Mouse (Mus musculus): Measurements from ENCODE around the gene Trappc10. TPM values are rescaled to one million over a fixed set of nuclear protein-coding genes. Genes with fewer than 3 reads are reported as not detected.

Trappc10 gene
- 10 to 100 TPM; 51.1 to 54.8 TPM for total RNA-seq (2021)
- long read RNA-seq, experiment 1, full-length matches to known transcripts, result 1 of 2 reads
- long read RNA-seq, experiment 1, partial matches to known transcripts, result 0 of 2 reads
- long read RNA-seq, experiment 1, other reads (novel, unspliced or antisense), result 1 of 2 reads
- long read RNA-seq, experiment 2, partial matches to known transcripts, result 0 of 2 reads
- long read RNA-seq, experiment 2, other reads (novel, unspliced or antisense), result 2 of 2 reads

- peak; percentile 89 to 93 for DNase-seq
These were observed at the start of gene Trappc10 for GRCm38 (mm10) chr10:78244438-78245224. Gene Trappc10, minus strand, starts transcription at chr10:78244641.

- no peak for DNase-seq
These were observed 49.1 kb upstream of the Trappc10 start for GRCm38 (mm10) chr10:78293576-78293975.

- DNase-seq, result no peak
These were observed 47.9 kb upstream of the Trappc10 start for GRCm38 (mm10) chr10:78292381-78292780.

GRCm38 (mm10) chr10:78290730-78291535 lies 46.5 kb upstream of the Trappc10 start:
- DNase-seq, result no peak

GRCm38 (mm10) chr10:78288896-78289295 lies 44.5 kb upstream of the Trappc10 start:
- no peak for DNase-seq

GRCm38 (mm10) chr10:78288135-78288534 lies 43.7 kb upstream of the Trappc10 start:
- DNase-seq, result no peak

- no peak for DNase-seq
These were observed 43.2 kb upstream of the Trappc10 start for GRCm38 (mm10) chr10:78287465-78288132.

- DNase-seq, result no peak
These were observed 41.5 kb upstream of the Trappc10 start for GRCm38 (mm10) chr10:78285959-78286358.

- no peak for DNase-seq
These were observed 41.0 kb upstream of the Trappc10 start for GRCm38 (mm10) chr10:78285409-78285808.

GRCm38 (mm10) chr10:78284812-78285211 lies 40.4 kb upstream of the Trappc10 start:
- no peak for DNase-seq

GRCm38 (mm10) chr10:78282411-78282810 lies 38.0 kb upstream of the Trappc10 start:
- no peak for DNase-seq

- DNase-seq, result peak in 1 of 2 experiments; percentile 28
These were observed 36.0 kb upstream of the Trappc10 start for GRCm38 (mm10) chr10:78280486-78280885.

- DNase-seq, result peak; percentile 44 to 69
These were observed 34.8 kb upstream of the Trappc10 start for GRCm38 (mm10) chr10:78279210-78279609.

- no peak for DNase-seq
These were observed 33.4 kb upstream of the Trappc10 start for GRCm38 (mm10) chr10:78277835-78278234.

GRCm38 (mm10) chr10:78276242-78276641 lies 31.8 kb upstream of the Trappc10 start:
- DNase-seq, result no peak

- DNase-seq, result peak; percentile 51 to 59
These were observed 28.5 kb upstream of the Trappc10 start for GRCm38 (mm10) chr10:78272932-78273331.

- DNase-seq, result no peak
These were observed 21.4 kb upstream of the Trappc10 start for GRCm38 (mm10) chr10:78265881-78266280.

- peak in 1 of 2 experiments; percentile 28 for DNase-seq
These were observed 20.3 kb upstream of the Trappc10 start for GRCm38 (mm10) chr10:78264735-78265134.

- DNase-seq, result peak; percentile 33 to 59
These were observed 16.6 kb upstream of the Trappc10 start for GRCm38 (mm10) chr10:78260916-78261650.

- DNase-seq, result no peak
These were observed 15.9 kb upstream of the Trappc10 start for GRCm38 (mm10) chr10:78260322-78260721.

GRCm38 (mm10) chr10:78259702-78260101 lies 15.3 kb upstream of the Trappc10 start:
- no peak for DNase-seq
